Comparison of ENCODE assay signal across 9 mouse cellular contexts in genomic region chr11:61091642-61092262, GRCm38 (mm10). TPM values are rescaled to one million over a fixed set of nuclear protein-coding genes. Genes with fewer than 3 reads are reported as not detected.
DNase-seq lines count a peak whose midpoint lies in the region; ATAC-seq lines count a peak whose summit lies in the region.
"Had no signal": no experiment of that assay in that cellular context is flagged by ENCODE, and none has a peak within 500 bp of the region (broad histone marks: within the 10 kb centered on the region; RNA-seq: fewer than 3 reads in every experiment).

No protein-coding gene starts in this region.

- no peak overlapping the region for H3K9ac ChIP-seq in forebrain, embryonic 11.5 days (ENCODE audit: low read length)
- no peak overlapping the region for H3K9ac ChIP-seq in forebrain, embryonic 12.5 days
- H3K9ac ChIP-seq: lung, embryonic 15.5 days had no signal

- H3K36me3 ChIP-seq in forebrain, embryonic 11.5 days (ENCODE audit: control insufficient read depth, insufficient read depth, low read length) = no peaks in the 10 kb centered on the region
- no peaks in the 10 kb centered on the region for H3K36me3 ChIP-seq in forebrain, embryonic 12.5 days (replicated peaks)
- H3K36me3 ChIP-seq: lung, embryonic 15.5 days had no signal

- H3K4me1 ChIP-seq in forebrain, embryonic 11.5 days (replicated peaks; ENCODE audit: control insufficient read depth, insufficient read depth, low read length) = no peaks in the 10 kb centered on the region
- peaks cover 10% of the 10 kb centered on the region for H3K4me1 ChIP-seq in forebrain, embryonic 12.5 days
- H3K4me1 ChIP-seq: lung, embryonic 15.5 days had no signal

- no peak for ATAC-seq in forebrain, embryonic 11.5 days (replicated peaks; ENCODE audit: low FRiP score)
- ATAC-seq in forebrain, embryonic 12.5 days (ENCODE audit: low FRiP score) = no peak

- no peaks in the 10 kb centered on the region for H3K27me3 ChIP-seq in forebrain, embryonic 11.5 days (ENCODE audit: control insufficient read depth, insufficient read depth, low read length)
- no peaks in the 10 kb centered on the region; the same call in 1 of the 2 replicates for H3K27me3 ChIP-seq in forebrain, embryonic 12.5 days
- H3K27me3 ChIP-seq: lung, embryonic 15.5 days had no signal

- H3K4me3 ChIP-seq in forebrain, embryonic 11.5 days (ENCODE audit: low read depth, low read length) = no peak overlapping the region
- H3K4me3 ChIP-seq in forebrain, embryonic 12.5 days (replicated peaks) = no peak overlapping the region
- H3K4me3 ChIP-seq: lung, embryonic 15.5 days had no signal

- no peak overlapping the region for H3K4me2 ChIP-seq in forebrain, embryonic 11.5 days (ENCODE audit: low read depth, low read length, severe bottlenecking)
- H3K4me2 ChIP-seq in forebrain, embryonic 12.5 days = no peak overlapping the region
- H3K4me2 ChIP-seq: lung, embryonic 15.5 days had no signal

- peak; percentile 80 for DNase-seq in forebrain, embryonic 11.5 days (ENCODE audit: low spot score)
- DNase-seq in ES-CJ7 (ENCODE audit: low read depth, low spot score) = peak; percentile 70
- DNase-seq in cerebellum, adult 8-10 months = peak; percentile 79
- peak; percentile 67 to 83 for DNase-seq in frontal cortex, postnatal 36 days (ENCODE audit: low spot score in 2 of 2)
- DNase-seq in layer of hippocampus, adult 11-12 months (ENCODE audit: low spot score) = peak; percentile 86
- DNase-seq in lung, postnatal 25 days (ENCODE audit: low spot score) = peak; percentile 60
- peak; percentile 71 for DNase-seq in right cerebral cortex, postnatal 25 days

- H3K9me3 ChIP-seq in forebrain, embryonic 11.5 days (ENCODE audit: control insufficient read depth, low read length) = no peaks in the 10 kb centered on the region
- H3K9me3 ChIP-seq in forebrain, embryonic 12.5 days = 0 out of 2 replicates have a peak, but pooled peaks cover 2% of the 10 kb centered on the region
- H3K9me3 ChIP-seq: lung, embryonic 15.5 days had no signal

- 18% methylated on average over 7 of the region's 7 CpGs for WGBS in forebrain, embryonic 11.5 days
- WGBS in forebrain, embryonic 12.5 days = 12% methylated on average over 7 of the region's 7 CpGs

- H3K27ac ChIP-seq in forebrain, embryonic 11.5 days (ENCODE audit: low read depth, low read length) = no peak overlapping the region
- H3K27ac ChIP-seq in forebrain, embryonic 12.5 days = no peak overlapping the region
- H3K27ac ChIP-seq: lung, embryonic 15.5 days had no signal

RNA-seq across cellular contexts. Expression of gene Tnfrsf13b, which starts 34.8 kb away (rescaled TPM):
- 0.83 and 1.0 TPM in 2 replicates for polyA plus RNA-seq in forebrain, embryonic 11.5 days (2014; fragmentation: Nextera tagmentation; extraction: Ambion mirVana)
- polyA plus RNA-seq in forebrain, embryonic 12.5 days (2016; fragmentation: Nextera tagmentation; extraction: Ambion mirVana) = 0.37 and 0.59 TPM in 2 replicates
